Mouse (Mus musculus): ENCODE measurements around the gene Cd68.

Cd68 gene

DNA sequence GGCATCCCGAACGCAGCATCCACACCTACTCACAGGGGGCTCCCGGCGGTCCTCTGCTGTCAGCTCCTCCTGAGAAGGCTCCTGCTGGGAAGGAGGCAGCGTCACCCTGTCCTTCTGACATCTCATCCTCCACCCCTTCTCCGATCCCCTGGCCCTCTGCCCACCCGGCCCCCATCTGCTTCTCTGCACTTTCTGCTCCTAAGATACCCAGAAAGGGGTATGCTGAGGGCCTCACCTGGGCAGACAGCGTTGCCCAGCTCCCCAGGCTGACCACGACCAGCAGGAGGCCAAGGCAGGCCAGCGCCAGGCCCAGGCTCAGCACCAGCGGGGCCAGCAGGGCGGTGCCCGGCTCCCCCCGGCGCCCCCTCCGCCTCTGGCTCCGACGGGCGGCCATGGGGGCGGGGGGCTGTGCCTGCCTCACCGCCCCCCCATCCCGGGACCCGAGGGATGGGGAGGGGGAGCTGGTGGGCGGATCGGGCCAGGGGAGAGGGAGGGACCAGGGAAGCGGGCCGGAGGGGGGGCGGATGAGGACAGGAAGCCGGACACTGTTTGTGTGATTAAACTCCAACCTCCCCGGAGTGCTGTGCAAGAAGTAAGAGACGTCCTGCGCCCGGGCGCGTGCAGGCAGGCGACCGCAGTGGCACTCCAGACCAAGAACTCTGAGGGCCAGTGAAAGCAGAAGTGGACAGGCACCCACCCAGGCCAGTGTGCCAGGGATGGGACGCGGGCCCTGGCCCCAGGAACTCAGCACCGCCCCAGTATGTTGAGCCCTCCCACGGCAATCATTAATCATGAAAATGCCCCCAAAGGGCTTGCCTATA lies 29.6 kb upstream of the Cd68 start, which contains the start of the genes Tnfsf12 and Tnfsfm13:
Gene Tnfsf12 (minus strand): TSS at position 489 of the 821 bp plus-strand sequence.
Gene Tnfsfm13 (minus strand): TSS at position 738 of the 821 bp plus-strand sequence.
- no peak for DNase-seq (ENCODE audit: low spot score in 2 of 2)

GRCm38 (mm10) chr11:69695046-69695360 lies 29.1 kb upstream of the Cd68 start:
- DNase-seq (ENCODE audit: low spot score in 2 of 2) = peak in 1 of 2 experiments; percentile 61

- DNase-seq (ENCODE audit: low spot score in 2 of 2) = no peak
Observed at GRCm38 (mm10) chr11:69693421-69693965, 27.5 kb upstream of the Cd68 start.

GRCm38 (mm10) chr11:69692863-69693262 lies 26.9 kb upstream of the Cd68 start:
- DNase-seq (ENCODE audit: low spot score in 2 of 2) = no peak

DNA sequence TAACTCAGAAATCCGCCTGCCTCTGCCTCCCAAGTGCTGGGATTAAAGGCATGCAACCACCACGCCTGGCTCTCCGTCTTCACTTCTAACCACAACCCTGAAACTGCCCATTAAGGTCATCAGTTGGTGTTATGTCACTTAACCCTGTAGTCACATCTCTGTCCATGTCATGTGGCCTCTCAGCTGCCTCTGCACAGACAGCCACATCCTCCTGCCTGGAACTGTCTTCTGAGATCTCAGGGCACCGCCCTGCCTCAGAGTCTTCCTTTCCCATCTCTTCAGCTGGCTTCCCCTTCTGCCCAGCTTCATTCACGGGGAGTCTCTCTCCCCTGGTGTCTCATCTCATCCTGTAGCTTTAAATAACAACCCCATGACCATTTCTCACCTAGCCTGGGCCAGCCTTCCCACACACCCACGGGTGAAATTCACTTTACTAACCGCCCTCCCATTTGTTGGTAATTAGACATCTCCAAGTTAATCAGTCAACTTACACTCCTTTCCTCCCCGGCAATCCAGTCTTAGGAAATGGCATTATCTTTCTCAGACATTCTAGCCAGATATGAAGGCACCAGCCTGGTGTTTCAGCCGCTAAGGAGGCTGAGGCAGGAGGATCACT lies 26.4 kb upstream of the Cd68 start:
- DNase-seq (ENCODE audit: low spot score in 2 of 2) = no peak

- DNase-seq (ENCODE audit: low spot score in 2 of 2) = no peak
Observed at GRCm38 (mm10) chr11:69689891-69690290, 23.9 kb upstream of the Cd68 start.

DNA sequence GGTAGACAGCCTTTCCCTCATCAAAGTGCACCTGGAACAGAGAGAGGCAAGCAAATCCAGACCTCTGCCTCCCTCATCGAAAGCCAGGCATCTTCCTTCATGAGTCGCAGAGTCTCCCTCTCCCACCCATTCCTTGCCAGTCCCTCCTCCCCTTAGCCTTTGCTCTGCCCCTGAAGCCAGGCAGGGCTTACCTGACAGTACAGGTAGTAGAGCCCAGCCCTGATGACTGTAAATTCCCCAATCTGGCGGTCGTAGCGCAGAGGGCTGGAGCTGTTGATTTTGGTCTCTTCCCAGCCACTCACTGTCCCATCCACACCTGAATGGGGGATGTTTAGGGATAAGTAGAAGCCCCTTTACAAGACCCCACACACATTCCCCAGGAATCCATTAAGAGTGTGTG lies 21.1 kb upstream of the Cd68 start:
- no peak for DNase-seq (ENCODE audit: low spot score in 2 of 2)

GRCm38 (mm10) chr11:69686377-69686776 lies 20.4 kb upstream of the Cd68 start:
- DNase-seq (ENCODE audit: low spot score in 2 of 2) = no peak

DNA sequence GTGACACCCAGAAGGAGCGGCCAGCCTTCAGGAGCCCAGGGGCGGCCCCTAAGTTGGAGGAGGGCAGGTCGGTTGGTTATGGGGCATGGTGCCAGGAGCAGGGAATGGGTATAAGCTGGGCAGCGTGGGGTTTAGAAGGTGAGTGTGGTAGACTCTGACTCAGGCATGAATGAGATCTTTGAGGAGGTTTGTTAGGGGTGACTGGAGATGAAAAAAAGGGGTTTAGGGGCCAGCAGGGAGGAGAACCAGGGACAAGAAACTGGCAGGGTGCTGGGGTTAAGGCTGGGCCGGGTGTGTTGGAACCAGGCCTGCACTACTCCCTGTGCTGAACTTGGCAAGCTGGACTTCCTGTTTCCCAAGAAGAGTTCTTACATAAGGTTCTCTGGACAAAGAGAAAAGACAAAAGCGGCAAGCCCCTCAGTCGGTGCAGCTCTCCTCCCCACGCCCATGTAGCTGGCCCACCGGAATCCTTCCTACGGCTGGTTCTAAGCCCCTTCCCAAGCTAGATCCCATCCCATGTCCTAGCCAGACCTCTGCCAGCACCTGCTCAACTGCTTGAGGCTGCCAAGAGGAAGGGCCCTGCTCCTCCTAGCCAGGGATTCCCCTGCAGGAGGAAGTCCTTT lies 19.7 kb upstream of the Cd68 start, which contains the start of gene Tnfsf13:
Gene Tnfsf13 (minus strand): TSS at position 259 of the 623 bp plus-strand sequence.
- peak in 1 of 2 experiments; percentile 60 for DNase-seq (ENCODE audit: low spot score in 2 of 2)

DNA sequence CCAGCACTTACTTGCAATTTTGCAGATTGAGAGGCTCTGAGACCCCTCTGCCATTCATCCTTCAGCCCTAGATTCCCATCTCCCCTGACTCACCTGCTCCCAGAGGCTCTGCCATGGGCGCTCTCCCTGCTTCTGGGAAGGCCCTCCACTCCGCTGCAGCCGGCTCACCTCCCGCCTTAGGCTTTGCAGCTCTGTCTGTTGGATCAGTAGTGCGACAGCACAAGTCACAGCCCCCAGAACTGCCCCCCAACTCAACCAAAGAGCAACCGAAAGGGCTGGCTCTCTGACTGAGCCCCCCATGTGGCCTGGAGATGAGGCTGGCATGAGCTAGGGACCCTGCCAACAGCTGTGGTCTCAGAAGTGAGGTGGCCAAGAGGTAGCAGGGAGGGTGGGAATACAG lies 19.0 kb upstream of the Cd68 start:
- DNase-seq (ENCODE audit: low spot score in 2 of 2) = no peak

DNA sequence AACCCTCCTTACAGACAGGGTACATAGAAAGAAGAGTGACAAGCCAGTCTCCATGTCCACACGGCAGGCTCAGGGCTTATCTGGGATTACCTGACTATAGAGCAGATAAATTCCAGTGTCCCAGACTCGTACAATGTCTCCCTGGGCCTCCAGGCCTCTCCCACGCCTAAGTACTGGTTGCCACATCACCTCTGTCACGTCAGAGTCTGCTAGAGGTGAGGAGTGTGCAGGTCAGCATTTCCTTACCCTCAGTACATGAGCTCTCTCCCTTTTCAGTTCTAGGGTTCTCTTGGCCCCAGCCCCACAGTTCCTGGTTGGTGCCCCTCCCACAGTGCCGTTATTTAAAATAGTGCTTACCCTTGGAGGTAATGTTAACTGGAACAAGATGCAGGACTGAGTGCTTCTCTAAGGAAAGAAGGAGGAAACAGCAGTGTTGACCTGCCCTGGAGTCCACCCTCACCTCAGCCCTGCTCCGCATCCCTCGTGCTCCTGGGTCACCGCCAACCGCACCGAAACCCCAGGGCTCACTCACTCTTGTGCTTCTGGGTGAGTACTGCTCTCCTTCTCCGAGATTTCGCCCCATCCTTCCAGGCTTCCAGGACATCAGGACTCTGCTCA lies 18.3 kb upstream of the Cd68 start:
- no peak for DNase-seq (ENCODE audit: low spot score in 2 of 2)

GRCm38 (mm10) chr11:69683576-69683975 lies 17.6 kb upstream of the Cd68 start:
- no peak for DNase-seq (ENCODE audit: low spot score in 2 of 2)

GRCm38 (mm10) chr11:69682840-69683533 lies 17.0 kb upstream of the Cd68 start:
- peak in 1 of 2 experiments; percentile 92 for DNase-seq (ENCODE audit: low spot score in 2 of 2)

DNA sequence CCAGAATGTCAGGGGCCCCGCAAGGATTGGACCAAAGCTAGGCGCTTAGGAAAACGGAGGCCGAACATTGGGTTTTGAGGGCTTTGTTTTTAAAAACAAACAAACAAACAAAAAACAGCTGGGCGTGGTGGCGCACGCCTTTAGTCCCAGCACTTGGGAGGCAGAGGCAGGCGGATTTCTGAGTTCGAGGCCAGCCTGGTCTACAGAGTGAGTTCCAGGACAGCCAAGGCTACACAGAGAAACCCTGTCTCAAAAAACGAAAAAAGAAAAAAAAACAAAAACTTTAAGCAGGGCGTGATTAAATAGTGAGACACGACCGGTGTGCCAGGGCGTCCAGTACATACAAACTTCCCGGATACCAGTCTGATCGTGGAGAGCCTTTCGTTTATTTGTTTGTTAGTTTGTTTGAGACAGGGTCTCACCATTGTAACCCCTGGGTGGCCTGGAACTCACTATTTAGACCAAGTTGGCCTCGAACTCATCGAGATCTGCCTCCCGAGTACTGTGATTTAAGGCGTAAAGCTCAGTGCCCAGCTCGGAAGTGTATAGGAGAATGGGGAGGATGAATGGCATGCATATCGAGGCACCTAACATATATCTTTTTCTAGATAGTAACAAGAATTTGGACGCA lies 16.4 kb upstream of the Cd68 start:
- no peak for DNase-seq (ENCODE audit: low spot score in 2 of 2)

GRCm38 (mm10) chr11:69681314-69682208 lies 15.6 kb upstream of the Cd68 start, which contains the start of gene Senp3:
TSS of gene Senp3 (minus strand) at chr11:69682084.
- peak; percentile 94 to 96 for DNase-seq (ENCODE audit: low spot score in 2 of 2)

GRCm38 (mm10) chr11:69680136-69680855 lies 14.3 kb upstream of the Cd68 start:
- no peak for DNase-seq (ENCODE audit: low spot score in 2 of 2)

DNA sequence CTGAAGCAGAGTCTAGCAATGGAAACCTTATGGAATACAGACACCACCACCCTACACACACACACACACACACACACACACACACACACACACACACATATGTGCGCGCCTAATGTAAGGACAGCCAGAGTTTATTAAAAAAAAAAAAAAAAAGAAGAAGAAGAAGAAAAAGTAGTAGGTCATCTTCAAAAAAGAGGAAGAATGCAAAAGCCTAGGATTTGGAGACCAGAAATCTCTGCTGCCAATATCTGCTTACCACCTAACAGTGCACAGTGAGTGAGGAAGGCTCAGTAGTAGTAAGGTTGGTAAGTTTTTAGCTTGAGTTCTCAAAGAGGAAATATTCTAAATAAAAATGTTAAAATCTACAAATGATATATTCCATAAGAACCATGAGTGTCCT lies 13.2 kb upstream of the Cd68 start:
- DNase-seq (ENCODE audit: low spot score in 2 of 2) = no peak

DNA sequence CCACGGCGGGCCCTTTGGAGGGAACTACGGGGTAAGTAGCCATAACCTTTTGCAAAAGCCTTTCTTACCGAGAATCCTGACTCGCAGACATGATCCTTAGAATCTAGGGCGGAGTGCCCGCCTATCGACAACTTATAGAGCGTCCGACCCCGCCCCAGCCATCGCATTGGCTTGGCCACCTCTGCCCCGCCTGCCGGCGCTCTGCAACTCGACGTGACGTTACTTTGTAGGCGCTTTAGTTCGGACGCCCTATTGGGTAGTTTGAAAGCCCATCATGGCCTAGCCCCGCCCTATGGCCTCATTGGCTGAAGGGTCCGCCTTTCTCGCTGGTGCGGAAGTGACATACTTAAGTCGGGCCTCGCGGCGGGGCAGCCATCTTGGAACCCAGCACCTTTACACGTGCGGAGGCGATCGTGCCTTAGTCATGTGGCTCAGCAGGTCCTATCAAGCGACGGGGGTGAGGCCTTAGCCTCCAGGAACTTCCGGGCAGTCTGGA lies 6.3 kb upstream of the Cd68 start, which contains the start of gene Eif4a1:
Gene Eif4a1 (minus strand): TSS at position 213 of the 496 bp plus-strand sequence.
- peak; percentile 100 for DNase-seq (ENCODE audit: low spot score in 2 of 2)

- DNase-seq (ENCODE audit: low spot score in 2 of 2) = no peak
Observed at GRCm38 (mm10) chr11:69671726-69672124, 5.8 kb upstream of the Cd68 start.

All from left cerebral cortex, adult 9 months (tissue).